Mouse (Mus musculus) liver, postnatal 0 days (tissue): ENCODE measurements around the gene Rarg. TPM values are rescaled to one million over a fixed set of nuclear protein-coding genes. Genes with fewer than 3 reads are reported as not detected.
A peak's percentile ranks its signal among the peaks of the same experiment; 100 is the strongest.

Experiments used
- ATAC-seq: fragments of 200-750 bp; cut with Nextera tagmentation; 2 replicates; pipeline ENCODE4 v1.8.0; 2017; ENCODE audit warnings: mild to moderate bottlenecking, moderate library complexity
- DNase-seq: peaks from one replicate; pipeline ENCODE4 v3.0.0-alpha.2; 2016
- H3K27ac ChIP-seq: fragments of 300-500 bp; sonication (generic); 2 replicates; pipeline ENCODE4 v1.5.1; 2014; ENCODE audit warnings: antibody characterized with exemption, moderate library complexity, mild to moderate bottlenecking, low read depth
- H3K27me3 ChIP-seq: fragments of 300-500 bp; sonication (generic); 2 replicates; pipeline ENCODE4 v1.6.1; 2014; ENCODE audit warnings: low read length, control low read depth, mixed read lengths; ENCODE audit not compliant: insufficient read depth
- H3K36me3 ChIP-seq: fragments of 300-500 bp; sonication (generic); replicated peaks from 2 replicates; pipeline ENCODE4 v1.6.1; 2014; ENCODE audit warnings: mild to moderate bottlenecking, control low read depth, low read length, moderate library complexity, mixed read lengths; ENCODE audit not compliant: insufficient read depth
- H3K4me1 ChIP-seq: fragments of 300-500 bp; sonication (generic); 2 replicates; pipeline ENCODE4 v1.6.1; 2014; ENCODE audit warnings: antibody characterized with exemption, mild to moderate bottlenecking, control low read depth; ENCODE audit not compliant: insufficient read depth
- H3K4me2 ChIP-seq: fragments of 300-500 bp; sonication (generic); 2 replicates; pipeline ENCODE4 v1.6.1; 2014; ENCODE audit warnings: low read depth, mild to moderate bottlenecking, low read length, moderate library complexity, mixed read lengths
- H3K4me3 ChIP-seq: fragments of 300-500 bp; sonication (generic); 2 replicates; pipeline ENCODE4 v1.5.1; 2014; ENCODE audit warnings: low read depth, low read length
- H3K9ac ChIP-seq: fragments of 300-500 bp; sonication (generic); replicated peaks from 2 replicates; pipeline ENCODE4 v1.6.1; 2014; ENCODE audit warnings: mild to moderate bottlenecking, moderate library complexity
- H3K9me3 ChIP-seq: fragments of 300-500 bp; sonication (generic); 2 replicates; pipeline ENCODE4 v1.6.1; 2016; ENCODE audit warnings: mild to moderate bottlenecking, control low read depth, low read length, mixed read lengths
- CTCF ChIP-seq: sonication (generic); IDR thresholded peaks from 2 replicates; pipeline ENCODE4 v1.5.1; 2016; ENCODE audit warnings: antibody characterized with exemption, low read depth
- EP300 ChIP-seq: IDR thresholded peaks from 2 replicates; pipeline ENCODE4 v1.6.1; 2016; ENCODE audit warnings: antibody characterized with exemption, low read depth, mild to moderate bottlenecking
- WGBS: fragments of 180-500 bp; shearing (Covaris S2); extraction: QIAGEN DNeasy Blood & Tissue Kit; methylation state at CpG from one replicate; pipeline ENCODE4 v1.1.7; 2014; ENCODE audit not compliant: insufficient replicate concordance; 5-methylcytosine and 5-hydroxymethylcytosine counted together
- polyA plus RNA-seq: library from polyadenylated mRNA; unstranded; fragments of >200 nt; fragmentation: Nextera tagmentation; extraction: Ambion mirVana; gene quantifications from 2 replicates; pipeline ENCODE4 v1.2.1, GENCODE M21; 2015

The Rarg gene
- polyA plus RNA-seq, 1 experiment from 2014 or later: 2.6 TPM

GRCm38 (mm10) chr15:102224186-102224991 is 32.9 kb downstream of the Rarg start:
- no peaks in the 10 kb centered on the region for H3K9me3 ChIP-seq
- peak overlapping the region; percentile 52 for H3K9ac ChIP-seq
- H3K27me3 ChIP-seq: peaks cover 21% of the 10 kb centered on the region; the same call in 1 of the 2 replicates
- peaks cover 13% of the 10 kb centered on the region for H3K4me1 ChIP-seq
- DNase-seq: peak; percentile 86
- 6% methylated on average over 41 of the region's 43 CpGs for WGBS
- TF ChIP-seq CTCF (peak; percentile 92), EP300 (no peak)
- H3K4me2 ChIP-seq: peak overlapping the region; percentile 90
- H3K4me3 ChIP-seq: peak overlapping the region; percentile 48
- H3K27ac ChIP-seq: 0 out of 2 replicates have a peak overlapping the region, but pooled peaks have one; percentile 30
- no peaks in the 10 kb centered on the region for H3K36me3 ChIP-seq
- ATAC-seq: peak; percentile 81

GRCm38 (mm10) chr15:102222386-102222785 is 34.9 kb downstream of the Rarg start:
- no peaks in the 10 kb centered on the region for H3K9me3 ChIP-seq
- H3K4me1 ChIP-seq: peaks cover 13% of the 10 kb centered on the region
- no peak for ATAC-seq
- no peak overlapping the region for H3K4me3 ChIP-seq
- H3K27ac ChIP-seq: no peak overlapping the region
- H3K27me3 ChIP-seq: peaks cover 21% of the 10 kb centered on the region; the same call in 1 of the 2 replicates
- no peaks in the 10 kb centered on the region for H3K36me3 ChIP-seq
- TF ChIP-seq EP300 (no peak), CTCF (0 out of 2 replicates have a peak, but pooled peaks have one; percentile 12)
- no peak overlapping the region for H3K4me2 ChIP-seq
- H3K9ac ChIP-seq: no peak overlapping the region
- no peak for DNase-seq
- 73% methylated on average over 10 of the region's 10 CpGs for WGBS

GRCm38 (mm10) chr15:102217325-102217724 is 40.0 kb downstream of the Rarg start:
- 92% methylated on average over 7 of the region's 7 CpGs for WGBS
- H3K9me3 ChIP-seq: no peaks in the 10 kb centered on the region
- DNase-seq (no peak), ATAC-seq (no peak)
- H3K36me3 ChIP-seq: peaks cover 22% of the 10 kb centered on the region
- no peaks in the 10 kb centered on the region for H3K4me1 ChIP-seq
- H3K4me2 ChIP-seq: no peak overlapping the region
- H3K4me3 ChIP-seq: no peak overlapping the region
- 0 out of 2 replicates have a peak, but pooled peaks cover 2% of the 10 kb centered on the region for H3K27me3 ChIP-seq
- TF ChIP-seq CTCF (no peak), EP300 (no peak)
- H3K27ac ChIP-seq: no peak overlapping the region
- no peak overlapping the region for H3K9ac ChIP-seq

- 79% methylated on average over 16 of the region's 16 CpGs for WGBS
- H3K9me3 ChIP-seq: no peaks in the 10 kb centered on the region
- ATAC-seq: no peak
- no peak for DNase-seq
- no peaks in the 10 kb centered on the region for H3K27me3 ChIP-seq
- no peak overlapping the region for H3K4me3 ChIP-seq
- TF ChIP-seq CTCF: no peak
- H3K36me3 ChIP-seq: peaks cover 27% of the 10 kb centered on the region
- H3K4me1 ChIP-seq: no peaks in the 10 kb centered on the region
- H3K27ac ChIP-seq: no peak overlapping the region
- no peak overlapping the region for H3K4me2 ChIP-seq
- no peak overlapping the region for H3K9ac ChIP-seq
These were observed 40.7 kb downstream of the Rarg start for GRCm38 (mm10) chr15:102216459-102217228.

- peaks cover 32% of the 10 kb centered on the region for H3K36me3 ChIP-seq
- ATAC-seq (no peak), DNase-seq (no peak)
- no peak overlapping the region for H3K9ac ChIP-seq
- 79% methylated on average over 6 of the region's 6 CpGs for WGBS
- no peak overlapping the region for H3K4me3 ChIP-seq
- H3K4me1 ChIP-seq: no peaks in the 10 kb centered on the region
- H3K27me3 ChIP-seq: no peaks in the 10 kb centered on the region
- H3K4me2 ChIP-seq: no peak overlapping the region
- no peak overlapping the region for H3K27ac ChIP-seq
- no peaks in the 10 kb centered on the region for H3K9me3 ChIP-seq
- TF ChIP-seq CTCF (no peak), EP300 (no peak)
These were observed 41.7 kb downstream of the Rarg start for GRCm38 (mm10) chr15:102215624-102216023.

DNA sequence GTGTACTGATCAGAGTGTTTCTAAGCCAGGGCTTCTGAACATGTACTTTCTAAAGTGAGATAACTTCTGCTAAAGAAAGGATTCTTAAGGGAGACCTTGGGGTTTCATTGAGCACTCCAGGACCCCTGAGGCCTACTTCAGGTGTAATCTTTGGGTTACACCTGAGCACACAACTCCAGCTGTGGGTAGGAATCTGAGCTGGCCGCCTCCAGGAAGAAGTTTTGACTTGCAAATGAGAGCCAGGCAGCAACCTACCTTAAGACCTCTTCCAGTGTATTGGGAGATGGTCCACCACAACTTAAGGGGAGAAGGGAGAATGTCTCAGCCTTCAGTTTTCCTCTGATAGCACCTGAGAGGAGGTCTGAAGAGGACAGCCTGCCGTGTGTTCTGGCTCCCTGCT is 43.2 kb downstream of the Rarg start:
- H3K9ac ChIP-seq: no peak overlapping the region
- TF ChIP-seq EP300: no peak
- TF ChIP-seq CTCF: no peak
- WGBS: 74% methylated on average over 2 of the region's 2 CpGs
- H3K4me1 ChIP-seq: no peaks in the 10 kb centered on the region
- ATAC-seq (no peak), DNase-seq (no peak)
- no peak overlapping the region for H3K4me3 ChIP-seq
- no peaks in the 10 kb centered on the region for H3K27me3 ChIP-seq
- H3K27ac ChIP-seq: no peak overlapping the region
- H3K36me3 ChIP-seq: peaks cover 42% of the 10 kb centered on the region
- no peak overlapping the region for H3K4me2 ChIP-seq
- H3K9me3 ChIP-seq: no peaks in the 10 kb centered on the region
